Mouse (Mus musculus) frontal cortex, postnatal 36 days (tissue): ENCODE measurements at regions not wholly inside any gene's neighbourhood (a gene's known extent, or its start where the extent isn't known, plus 50 kb on each side); places are given as distances from the start of the nearest gene placed in this dataset.

Experiments
- DNase-seq, 2 experiments: peaks; one replicate each; pipeline ENCODE4 v3.0.0; 2022; ENCODE audit warnings: low spot score in 2 of 2

DNA sequence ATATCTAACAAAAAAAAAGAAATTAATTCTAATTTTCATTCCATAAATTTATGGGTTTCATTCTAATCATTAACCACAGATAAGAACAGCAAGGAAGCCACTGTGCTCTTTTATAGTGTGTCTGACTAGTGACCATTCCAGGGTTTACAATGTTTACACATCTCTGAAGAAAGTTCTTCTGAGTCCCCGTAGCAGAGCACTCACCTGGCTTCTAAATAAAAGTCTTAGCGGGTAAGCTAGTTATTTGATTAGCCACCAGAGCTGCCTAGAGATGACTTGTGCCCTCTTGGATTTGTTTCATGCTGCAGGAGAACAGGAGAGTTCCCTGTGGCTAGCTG, 206.7 kb upstream of the Ank start:
- no peak for DNase-seq

DNA sequence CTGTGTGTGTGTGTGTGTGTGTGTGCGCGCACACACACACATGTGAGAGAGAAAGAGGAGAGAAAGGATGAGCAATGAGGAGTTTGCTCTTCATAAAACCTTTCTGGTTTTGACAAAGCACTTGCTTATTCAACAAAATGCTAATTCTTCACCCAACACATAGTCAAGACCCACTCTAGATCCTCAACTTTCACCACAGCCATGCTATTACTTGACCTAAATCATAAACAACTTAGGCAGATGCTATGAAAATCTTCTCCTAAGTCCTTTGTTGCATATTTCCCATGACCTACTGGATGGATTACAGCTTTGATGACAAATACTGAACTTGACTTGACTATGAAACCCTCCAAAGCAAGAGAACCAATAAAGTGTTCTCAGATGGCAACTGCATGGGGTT, 196.3 kb upstream of the Ank start:
- DNase-seq, result no peak

DNA sequence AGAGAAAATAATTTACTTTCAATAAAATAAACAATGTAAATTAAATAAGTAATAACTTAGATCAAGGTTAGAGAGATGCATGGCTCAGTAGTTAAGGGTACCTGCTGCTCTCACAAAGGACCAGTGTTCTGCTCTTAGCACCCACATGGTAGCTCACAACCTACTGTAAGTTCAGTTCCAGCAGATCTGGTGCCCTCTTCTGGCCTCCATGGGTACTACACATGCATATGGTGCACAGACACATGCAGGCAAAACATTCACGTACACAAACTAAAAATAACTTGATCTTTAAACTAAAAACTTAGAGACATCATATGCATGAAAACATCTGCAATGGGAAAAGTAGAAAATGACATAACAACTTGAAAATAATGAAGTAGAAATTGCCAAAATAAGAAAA, 184.2 kb upstream of the Ank start:
- DNase-seq, result no peak

DNA sequence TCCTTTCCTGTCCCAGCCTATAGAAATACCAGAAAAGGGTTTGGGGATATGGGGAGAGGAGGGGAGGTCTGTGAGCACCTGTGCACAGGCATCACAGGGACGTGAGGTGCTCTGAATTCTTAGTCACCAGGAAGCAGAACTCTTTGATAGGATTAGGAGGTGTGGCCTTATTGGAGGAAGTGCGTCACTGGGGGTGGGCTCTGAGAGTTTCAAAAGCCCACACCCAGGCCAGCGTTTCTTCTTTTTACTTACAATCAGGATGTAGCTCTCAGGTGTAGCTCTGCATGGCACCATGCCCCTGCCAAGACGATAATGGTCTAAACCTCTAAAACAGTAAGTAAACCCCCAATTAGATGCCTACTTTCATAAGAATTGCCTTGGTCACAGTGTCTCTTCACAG, 162.6 kb upstream of the Ank start:
- no peak for DNase-seq

DNA sequence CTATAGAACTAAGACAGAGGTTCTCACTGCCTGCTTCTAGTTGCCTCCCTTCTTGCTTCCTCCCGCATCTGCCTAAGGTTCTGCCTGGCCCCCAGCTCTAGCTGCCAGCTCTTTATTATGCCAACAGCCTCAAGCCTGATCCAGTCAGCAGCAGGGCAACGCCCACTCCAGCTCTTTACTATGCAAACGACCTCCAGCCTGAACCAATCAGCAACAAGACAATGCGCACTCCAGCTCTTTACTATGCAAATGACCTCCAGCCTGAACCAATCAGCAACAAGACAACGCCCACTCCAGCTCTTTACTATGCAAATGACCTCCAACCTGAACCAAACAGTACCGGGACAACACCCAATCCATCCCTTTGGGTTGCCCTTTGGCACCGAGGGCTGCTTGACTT, 162.2 kb upstream of the Ank start:
- DNase-seq, result no peak

DNA sequence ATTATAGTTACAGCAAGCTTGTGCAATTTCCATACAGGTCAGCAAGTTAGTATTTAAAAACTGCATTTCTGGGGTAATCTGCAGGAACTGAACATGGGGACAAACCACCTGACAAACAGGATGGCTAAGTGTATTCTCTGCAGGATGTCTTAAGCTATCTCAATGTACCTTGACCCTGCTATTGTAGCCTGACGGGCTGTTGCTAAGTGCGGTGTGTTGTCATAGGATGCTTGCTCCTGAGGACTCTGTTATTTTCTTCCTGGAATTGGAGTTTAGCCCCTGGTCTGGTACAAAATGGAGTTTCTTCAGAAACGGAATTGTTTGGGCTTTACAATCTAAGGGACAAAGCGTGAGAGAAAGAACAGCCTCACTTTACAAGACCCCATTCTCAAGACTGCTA, 161.4 kb upstream of the Ank start:
- no peak for DNase-seq

DNA sequence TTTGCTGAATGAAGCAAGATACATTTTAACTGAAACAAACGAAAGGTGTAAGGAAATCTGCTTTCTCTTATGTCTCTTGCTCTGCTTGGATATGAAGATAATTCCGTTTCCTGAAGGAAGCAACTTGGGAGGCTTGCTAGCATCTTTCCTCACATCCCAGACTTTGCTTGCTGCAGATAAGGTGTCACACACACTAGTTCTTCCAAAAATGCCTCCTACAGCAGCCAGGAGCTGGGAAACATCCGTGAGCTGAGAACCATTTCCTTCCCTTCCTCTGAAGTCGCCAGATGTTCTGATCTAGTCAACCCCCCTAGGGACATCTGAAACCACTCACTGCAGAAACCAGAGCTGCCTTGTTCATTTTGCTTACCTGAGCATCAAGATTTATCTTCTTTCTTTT, 157.8 kb upstream of the Ank start:
- no peak for DNase-seq

DNA sequence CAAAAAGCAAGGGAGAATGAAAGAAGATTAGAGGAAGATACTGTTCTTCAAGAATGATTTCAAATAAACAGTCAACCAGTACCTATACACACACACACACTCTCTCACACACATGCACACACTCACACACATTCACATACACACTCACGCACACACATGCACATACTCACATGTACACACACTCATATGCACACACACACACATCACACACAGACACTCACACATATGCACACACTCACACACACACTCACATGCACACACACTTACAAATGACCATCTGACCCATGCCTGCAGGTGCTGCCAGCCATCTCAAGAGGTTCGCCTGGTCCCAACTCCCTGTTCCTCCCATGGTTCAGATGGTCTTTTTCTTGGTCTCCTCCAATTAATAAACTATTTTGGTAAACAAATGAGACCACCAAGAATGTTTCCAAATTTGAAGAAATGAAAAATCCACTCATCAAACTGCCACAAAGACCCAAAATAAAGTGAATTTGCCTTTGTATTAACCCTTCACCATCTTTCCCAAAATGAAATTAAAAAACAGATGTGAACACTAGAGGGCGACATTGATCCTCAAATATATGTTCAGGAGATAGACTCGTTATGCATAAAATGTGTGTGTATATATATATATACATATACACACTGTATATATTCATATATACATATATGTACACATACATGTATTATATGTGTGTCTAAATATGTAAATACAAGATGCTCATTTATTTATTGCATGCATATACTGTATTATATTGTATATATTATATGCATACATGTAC, 150.3 kb upstream of the Ank start:
- no peak for DNase-seq

DNA sequence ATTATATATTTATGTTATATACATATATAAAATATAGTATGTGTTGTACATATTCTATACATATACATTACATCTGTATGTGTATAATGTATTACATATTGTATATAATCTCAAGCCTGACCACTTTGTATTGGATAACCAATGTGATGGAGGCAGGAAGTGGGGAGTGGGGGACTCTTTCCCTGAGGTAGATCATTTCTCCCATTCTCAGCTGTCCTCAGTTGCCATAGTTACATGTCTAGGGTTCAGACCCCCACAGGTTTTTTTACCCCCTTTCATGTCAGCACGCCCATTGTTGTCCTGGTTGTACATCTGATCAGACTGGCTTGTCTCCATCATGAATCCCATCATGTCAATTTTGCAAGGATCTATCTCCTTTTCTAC, 149.7 kb upstream of the Ank start:
- no peak for DNase-seq

DNA sequence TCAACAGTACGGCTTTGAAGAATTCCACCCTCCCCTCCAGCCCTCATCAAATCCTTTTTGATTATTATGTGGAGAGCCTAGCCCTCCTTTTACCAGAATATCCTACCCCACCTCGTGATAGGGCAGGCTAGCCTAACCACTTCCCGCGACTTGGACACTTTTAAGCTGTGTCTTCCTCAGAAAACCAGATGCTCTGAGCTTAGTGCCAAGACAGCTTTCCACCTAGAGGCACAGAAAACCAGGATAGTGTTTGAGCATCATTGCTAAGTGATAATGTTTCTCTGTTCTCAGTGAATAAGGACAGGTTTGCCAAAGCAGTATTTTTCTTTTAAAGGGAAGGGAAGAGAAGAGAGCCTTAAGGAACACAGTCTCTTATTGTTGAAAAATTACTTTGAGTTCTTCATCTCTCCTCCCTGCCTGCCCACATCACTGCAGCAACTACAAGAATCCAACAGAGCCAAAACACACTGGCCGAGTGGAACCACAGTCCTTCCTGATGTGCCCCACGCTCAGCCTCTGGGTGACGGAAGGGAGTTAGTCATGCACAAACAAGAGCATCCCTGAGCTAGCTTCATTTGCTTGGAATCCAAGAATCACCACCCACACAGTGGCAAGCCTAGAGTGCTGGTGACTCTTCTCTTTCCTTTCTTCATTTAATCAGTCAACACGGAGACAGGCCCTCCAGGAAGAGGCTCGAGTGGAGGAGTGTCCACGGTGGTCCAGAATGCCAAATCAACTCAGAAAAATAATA, 144.4 kb upstream of the Ank start:
- DNase-seq, result peak; percentile 54 to 60

DNA sequence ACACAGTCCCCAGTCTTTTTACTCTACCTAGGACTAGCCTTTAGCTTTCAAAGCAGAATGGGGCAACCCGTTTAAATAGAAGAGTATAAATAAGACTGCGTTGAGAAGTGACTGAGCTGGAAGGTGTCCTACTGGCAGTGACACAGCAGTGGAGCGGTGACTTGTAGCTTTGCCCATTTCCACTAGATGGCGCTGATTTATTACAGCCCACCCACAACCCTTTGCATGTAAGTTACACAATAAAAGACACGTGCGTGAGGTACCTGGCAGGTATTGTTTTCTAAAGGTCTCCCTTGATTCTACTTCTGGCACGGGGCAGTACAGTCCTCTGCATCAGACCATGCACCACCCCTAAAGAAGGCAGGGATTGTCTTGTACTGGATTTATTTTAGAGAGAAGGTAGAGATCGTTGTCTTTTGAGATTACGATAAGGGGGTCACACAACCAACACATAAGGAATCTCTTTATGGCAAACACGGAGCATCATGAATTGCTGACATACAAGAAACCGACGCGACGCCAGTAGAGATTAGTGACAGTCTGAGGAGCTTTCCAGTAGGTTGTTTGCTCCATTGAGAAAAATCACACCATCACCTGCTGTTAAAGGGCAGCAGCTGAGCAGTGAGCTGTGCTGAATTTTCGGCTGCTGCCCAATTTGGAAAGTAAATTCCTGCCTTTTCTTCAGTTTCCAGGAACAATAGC, 140.5 kb upstream of the Ank start:
- DNase-seq, result peak; percentile 74 to 90

DNA sequence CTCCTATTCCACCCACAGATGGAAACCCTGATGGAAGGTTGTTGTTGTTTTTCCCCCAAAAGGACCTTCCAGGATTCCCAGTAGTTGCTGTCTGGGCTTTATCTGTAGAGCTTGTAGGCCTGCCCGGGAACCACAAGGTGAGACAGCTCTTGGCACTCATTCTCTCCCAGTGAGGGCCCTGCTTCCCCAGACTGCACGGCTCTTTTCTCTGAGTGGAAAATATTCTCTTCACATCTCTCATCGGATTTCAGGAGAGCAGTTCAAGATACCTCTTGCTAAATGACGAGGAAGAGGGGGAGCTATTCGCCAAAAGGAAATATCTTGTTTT, 140.0 kb upstream of the Ank start:
- peak in 1 of 2 experiments; percentile 11 for DNase-seq

DNA sequence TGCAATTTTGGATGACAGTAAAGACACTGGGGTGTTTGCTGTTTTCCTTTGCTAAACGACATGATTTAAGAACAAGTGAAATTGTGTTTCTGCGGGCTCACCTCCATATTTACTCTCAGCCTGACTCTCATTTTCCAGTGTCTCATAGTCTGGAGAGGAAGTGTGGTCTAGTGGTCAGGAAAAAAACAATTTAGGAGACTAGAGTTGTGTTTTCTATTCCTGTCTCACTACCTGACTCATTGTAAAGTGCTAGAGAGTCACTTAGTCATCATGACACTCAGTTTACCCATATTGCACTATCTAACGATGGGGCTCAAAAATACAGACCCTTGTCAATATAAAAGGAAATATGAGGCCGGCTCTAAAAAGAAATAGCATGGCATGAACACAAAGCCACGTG, 138.7 kb upstream of the Ank start:
- DNase-seq, result no peak

DNA sequence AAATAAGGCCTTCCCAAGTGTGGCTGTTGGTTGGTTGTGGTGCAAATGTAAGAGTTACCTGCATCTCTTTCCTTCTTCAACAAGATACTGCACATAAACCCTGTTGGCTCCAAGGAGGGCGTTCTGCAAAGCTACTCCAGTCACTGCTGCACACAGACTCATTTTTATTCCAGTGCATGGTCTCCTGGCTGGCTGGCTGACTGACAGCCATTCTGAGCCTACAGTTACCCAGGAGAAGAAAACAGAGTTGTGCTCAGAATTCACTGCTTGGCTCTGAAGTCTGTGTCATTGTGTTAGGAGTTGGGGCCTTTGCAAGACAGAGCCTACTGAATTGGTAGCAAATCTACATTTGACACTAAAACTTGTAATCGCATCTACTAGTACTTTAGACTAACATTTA, 138.0 kb upstream of the Ank start:
- DNase-seq, result no peak

DNA sequence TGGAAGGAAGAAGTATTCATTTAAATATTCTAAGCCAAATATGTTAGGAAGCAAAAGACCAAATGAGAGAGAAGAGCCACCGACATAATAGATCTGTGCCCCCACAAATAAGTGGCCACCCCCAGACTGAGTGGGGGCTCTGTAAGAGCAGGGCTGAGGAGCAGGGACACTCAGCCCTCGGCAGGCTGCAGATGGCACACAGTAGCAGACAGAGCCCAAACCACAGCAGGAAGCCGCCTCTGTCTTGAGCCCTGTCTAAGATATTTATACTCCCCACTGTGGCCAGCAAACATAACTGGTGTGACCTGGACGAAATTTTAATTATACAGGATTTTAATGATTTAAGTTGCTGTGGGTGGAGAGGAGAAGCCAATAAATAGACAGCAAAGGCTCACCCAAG, 126.4 kb upstream of the Ank start:
- no peak for DNase-seq

DNA sequence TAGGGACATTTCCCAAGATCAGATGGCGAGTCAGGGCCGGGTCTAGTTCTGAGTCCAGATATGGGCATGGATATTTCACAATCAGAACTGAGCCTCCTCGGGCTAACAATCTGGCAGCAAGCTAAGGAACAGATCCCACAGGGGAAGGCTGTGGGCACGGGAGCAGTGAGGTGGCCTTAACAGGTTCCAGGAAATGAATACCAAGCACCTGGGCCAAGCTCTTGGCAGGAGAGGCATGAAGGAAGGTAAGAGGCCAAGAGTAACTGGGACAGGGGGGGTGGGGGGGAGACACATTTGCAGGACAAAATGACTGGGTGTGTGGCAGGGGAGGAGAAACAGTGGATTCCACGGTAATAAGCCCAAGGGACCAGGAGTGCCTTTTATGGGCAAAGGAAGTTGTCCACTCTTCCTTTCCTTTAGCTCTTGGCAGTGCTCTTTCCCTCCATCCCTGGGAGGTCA, 124.9 kb upstream of the Ank start:
- DNase-seq, result no peak

DNA sequence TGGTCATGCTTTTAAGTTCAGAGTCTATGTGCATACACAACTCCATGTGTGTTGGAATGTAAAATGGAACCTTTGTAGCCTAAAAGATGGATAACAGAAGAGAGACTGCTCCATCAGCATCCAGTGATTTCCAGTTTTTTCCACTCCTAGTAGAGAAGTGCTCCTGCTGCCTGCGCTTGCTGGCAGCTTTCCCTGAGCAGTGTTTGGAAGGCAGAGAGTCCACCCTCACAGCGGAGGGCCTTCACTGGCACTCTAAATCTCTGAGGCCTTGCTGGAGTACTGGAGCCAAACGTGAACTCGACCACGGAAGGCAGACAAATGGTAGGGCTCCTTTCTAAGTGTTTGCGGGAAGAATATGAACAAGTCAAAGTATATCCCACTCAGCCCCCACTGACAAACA, 108.0 kb upstream of the Ank start:
- DNase-seq, result peak; percentile 37 to 44

DNA sequence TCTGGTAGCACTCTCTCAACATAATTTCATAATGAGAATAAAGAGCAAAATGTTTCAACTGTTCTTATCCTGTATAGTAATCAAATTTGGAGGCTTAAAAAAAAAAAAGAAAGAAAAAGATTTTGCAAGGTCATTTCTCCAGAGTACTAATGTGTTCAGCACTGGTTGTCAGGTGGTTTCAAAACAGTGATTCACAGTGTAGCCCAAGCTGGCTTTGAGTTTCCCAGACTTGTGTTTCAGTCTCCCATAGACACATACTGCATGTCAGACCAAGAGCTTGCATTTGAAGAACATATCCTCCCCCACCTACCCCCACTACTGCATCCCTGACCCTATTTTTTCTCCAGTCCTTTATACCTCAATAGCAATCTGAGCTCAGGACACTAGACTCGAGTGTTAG, 107.2 kb upstream of the Ank start:
- no peak for DNase-seq

DNA sequence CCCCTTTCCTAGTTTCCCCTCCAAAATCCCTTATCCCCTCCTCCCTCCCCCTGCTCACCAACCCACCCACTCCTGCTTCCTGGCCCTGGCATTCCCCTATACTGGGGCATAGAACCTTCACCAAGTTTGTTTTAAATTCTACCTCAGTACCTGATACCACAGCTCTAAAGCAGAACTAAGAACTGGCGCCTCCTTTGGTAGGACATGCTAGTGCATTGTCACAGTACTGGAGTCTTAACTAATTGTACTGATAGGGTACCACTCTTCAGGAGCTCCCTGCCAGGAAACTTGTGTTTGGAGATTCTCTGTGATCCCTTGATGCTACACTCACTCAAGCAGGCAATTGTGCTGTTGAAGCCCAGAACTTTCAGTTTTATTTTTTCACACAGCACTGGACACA, 92.0 kb upstream of the Ank start:
- DNase-seq, result no peak

DNA sequence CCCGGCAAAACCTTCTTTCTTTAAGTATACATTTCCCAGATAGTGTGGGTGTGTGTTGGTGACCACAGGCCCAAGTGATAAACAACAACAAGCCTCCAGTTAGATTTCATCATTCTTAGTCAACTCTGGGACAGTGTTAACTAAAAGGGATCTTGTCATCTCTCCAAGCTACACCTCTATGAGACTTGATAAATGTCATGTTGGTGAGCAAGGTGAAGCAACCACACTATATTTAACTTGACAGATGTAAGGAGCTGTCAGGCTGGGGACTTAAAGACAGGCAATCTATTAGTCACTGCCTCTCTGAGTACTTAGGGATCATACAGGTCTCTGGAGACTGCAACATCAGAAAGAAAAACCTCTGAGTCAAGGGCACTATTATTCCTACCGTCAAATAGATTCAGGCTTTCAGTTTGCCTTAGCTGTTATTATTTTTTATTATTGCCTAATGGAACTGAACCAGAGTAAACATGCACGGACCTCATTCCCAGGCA, 87.8 kb upstream of the Ank start:
- DNase-seq, result no peak

DNA sequence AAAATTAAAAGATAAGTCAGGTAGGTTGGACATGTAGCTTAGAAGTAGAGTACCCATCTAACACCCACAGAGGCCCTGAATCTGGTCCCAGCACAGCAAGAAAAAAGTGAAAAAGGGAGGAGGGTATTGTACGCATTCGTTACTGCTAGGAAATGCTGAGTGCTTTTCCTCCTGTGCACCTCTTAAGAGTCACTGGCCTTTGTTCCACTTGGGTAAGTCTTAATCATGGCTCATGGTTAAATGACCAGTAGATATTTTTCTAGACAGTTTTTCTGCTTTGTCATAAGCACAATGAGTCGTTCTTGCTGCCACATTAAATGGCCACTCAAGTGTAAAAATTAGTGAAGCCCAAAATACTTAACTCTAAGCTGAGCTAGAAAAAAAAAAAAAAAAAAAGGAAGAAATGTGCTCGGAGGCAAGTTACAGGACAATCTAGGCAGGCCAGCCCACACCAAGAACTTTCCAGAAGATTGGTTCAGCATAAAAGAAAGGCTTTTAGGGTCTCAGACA, 86.0 kb upstream of the Ank start:
- DNase-seq, result no peak

DNA sequence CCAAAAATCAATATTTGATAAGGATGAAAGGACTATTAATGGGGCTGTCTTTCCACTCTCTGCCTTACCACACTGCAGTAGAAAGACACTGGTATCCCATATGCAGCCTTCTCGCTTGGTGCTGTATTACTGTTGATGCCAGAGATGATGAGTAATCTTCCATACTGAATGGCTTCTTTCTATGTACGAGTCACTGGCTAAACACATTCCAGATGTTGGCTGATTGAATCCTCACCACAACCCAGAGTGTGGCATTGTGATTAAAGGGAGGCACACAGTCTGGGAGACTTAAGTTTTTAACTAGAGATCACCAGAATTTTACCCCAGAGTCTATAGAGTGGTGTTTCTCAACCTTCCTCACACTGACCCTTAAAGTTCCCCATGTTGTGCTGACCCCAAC, 84.9 kb upstream of the Ank start:
- DNase-seq, result no peak

DNA sequence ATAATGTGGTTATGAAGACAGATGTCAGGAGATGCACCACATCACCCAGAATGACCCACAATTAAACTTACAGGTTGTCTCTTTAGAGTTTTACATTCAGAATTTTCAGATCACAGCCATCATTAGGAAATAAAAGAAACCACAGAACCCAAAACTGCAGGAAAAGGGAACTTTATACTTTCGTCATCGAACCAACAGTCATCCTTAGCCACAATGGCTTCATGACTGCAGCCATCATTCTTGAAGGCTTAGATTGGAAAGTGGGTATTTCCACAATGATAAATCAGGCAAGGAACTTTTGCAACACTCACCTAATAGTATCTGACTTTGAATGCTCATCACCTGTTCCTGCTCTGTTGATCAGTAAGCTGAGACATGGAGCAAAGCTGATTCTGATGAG, 75.9 kb upstream of the Ank start:
- no peak for DNase-seq
